Mouse (Mus musculus): ENCODE results near the gene Hdlbp. TPM values are rescaled to one million over a fixed set of nuclear protein-coding genes. Genes with fewer than 3 reads are reported as not detected.
"Not testable (repeated sequence)": the region's sequence is repeated elsewhere in the genome, so short reads cannot be mapped to it uniquely, and the experiment has no call there.

Gene Hdlbp
- polyA plus RNA-seq, 1 experiment from 2014 or later = 144 TPM

DNA sequence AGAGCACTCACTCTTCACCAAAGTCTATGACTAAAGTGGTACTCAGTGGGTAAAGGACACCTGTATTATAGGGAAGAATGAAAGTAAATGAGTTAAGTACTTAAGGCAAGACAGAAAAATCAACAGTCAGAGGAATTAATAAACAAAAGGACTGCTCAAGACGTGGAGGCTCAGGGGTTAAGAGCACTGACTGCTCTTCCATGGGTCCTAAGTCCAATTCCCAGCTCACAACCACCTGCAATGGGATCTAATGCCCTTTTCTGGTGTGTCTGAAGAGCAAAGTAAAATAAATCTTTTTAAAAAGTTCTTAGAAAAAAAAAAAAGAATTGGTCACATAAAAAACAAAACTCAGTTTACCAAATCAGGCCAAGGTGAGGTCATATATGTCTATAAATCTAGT lies 20.3 kb downstream of the Hdlbp start:
- WGBS (ENCODE audit: insufficient replicate concordance) = 78% methylated on average over 1 of the region's 1 CpGs

DNA sequence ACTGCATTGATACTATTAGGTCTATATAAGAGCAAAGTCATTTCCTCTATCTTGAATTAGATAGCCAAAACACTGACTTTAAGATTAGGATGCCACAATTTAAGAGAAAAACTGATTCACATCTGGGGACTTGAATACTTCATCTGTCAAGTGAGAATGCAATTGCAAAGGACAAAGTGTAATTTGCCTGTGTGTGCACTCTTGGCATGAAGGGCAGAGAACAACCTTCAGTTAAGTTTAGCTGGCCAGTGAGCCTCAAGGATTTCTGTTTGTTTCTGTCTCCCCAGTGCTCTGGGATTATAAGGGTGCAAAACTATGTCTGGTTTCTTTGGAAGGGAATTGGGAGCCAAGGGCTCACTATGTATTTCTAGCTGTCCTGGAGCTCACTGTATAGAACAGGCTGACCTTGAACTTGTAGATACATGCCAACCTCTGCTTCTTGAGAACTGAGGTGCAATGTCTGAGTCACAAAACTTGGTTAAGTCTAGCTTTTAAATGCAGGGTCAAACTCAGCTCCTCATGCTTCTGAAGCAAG lies 24.8 kb downstream of the Hdlbp start:
- Histone ChIP-seq H3K4me2 (no peak overlapping the region), H3K9ac (ENCODE audit: low read depth, low read length) (no peak overlapping the region), H3K4me1 (ENCODE audit: control insufficient read depth, insufficient read depth, low read length) (peaks cover 11% of the 10 kb centered on the region; the same call in 1 of the 2 replicates), H3K27me3 (ENCODE audit: control insufficient read depth, insufficient read depth, low read length) (no peaks in the 10 kb centered on the region), H3K4me3 (ENCODE audit: low read depth, low read length) (no peak overlapping the region), H3K9me3 (replicated peaks; ENCODE audit: control insufficient read depth, low read length) (no peaks in the 10 kb centered on the region), H3K27ac (ENCODE audit: low read depth, low read length) (peak overlapping the region; percentile 29; the same call in 1 of the 2 replicates), H3K36me3 (ENCODE audit: control insufficient read depth, insufficient read depth, low read length) (no peaks in the 10 kb centered on the region)
- ATAC-seq (replicated peaks; ENCODE audit: insufficient number of reproducible peaks, low FRiP score, low TSS enrichment) = no peak

More for the DNA sequence above, 20.3 kb downstream of the Hdlbp start:
- H3K27ac ChIP-seq (ENCODE audit: low read depth, low read length) = no peak overlapping the region
- H3K36me3 ChIP-seq (ENCODE audit: control insufficient read depth, insufficient read depth, low read length) = no peaks in the 10 kb centered on the region
- H3K4me2 ChIP-seq = no peak overlapping the region
- H3K27me3 ChIP-seq (ENCODE audit: control insufficient read depth, insufficient read depth, low read length) = no peaks in the 10 kb centered on the region
- peaks cover 13% of the 10 kb centered on the region; the same call in 1 of the 2 replicates for H3K4me1 ChIP-seq (ENCODE audit: control insufficient read depth, insufficient read depth, low read length)
- no peaks in the 10 kb centered on the region for H3K9me3 ChIP-seq (replicated peaks; ENCODE audit: control insufficient read depth, low read length)
- no peak for ATAC-seq (replicated peaks; ENCODE audit: insufficient number of reproducible peaks, low FRiP score, low TSS enrichment)
- no peak overlapping the region for H3K4me3 ChIP-seq (ENCODE audit: low read depth, low read length)
- no peak overlapping the region for H3K9ac ChIP-seq (ENCODE audit: low read depth, low read length)

DNA sequence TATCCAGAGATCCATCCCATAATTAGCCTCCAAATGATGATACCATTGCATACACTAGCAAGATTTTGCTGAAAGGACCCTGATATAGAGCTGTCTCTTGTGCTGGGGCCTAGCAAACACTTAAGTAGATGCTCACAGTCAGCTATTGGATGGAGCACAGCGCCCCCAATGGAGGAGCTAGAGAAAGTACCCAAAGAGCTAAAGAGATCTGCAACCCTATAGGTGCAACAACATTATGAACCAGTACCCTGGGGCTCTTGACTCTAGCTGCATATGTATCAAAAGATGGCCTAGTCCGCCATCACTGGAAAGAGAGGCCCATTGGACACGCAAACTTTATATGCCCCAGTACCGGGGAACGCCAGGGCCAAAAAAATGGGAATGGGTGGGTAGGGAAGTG lies 28.5 kb downstream of the Hdlbp start:
- H3K4me3 ChIP-seq (ENCODE audit: low read depth, low read length); H3K27me3 ChIP-seq (ENCODE audit: control insufficient read depth, insufficient read depth, low read length); H3K4me2 ChIP-seq; H3K9ac ChIP-seq (ENCODE audit: low read depth, low read length); H3K36me3 ChIP-seq (ENCODE audit: control insufficient read depth, insufficient read depth, low read length); H3K9me3 ChIP-seq (replicated peaks; ENCODE audit: control insufficient read depth, low read length); ATAC-seq (replicated peaks; ENCODE audit: insufficient number of reproducible peaks, low FRiP score, low TSS enrichment); H3K27ac ChIP-seq (ENCODE audit: low read depth, low read length): not testable (repeated sequence)
- H3K4me1 ChIP-seq (ENCODE audit: control insufficient read depth, insufficient read depth, low read length) = peaks cover 16% of the 10 kb centered on the region
- 81% methylated on average over 5 of the region's 5 CpGs for WGBS (ENCODE audit: insufficient replicate concordance)

DNA sequence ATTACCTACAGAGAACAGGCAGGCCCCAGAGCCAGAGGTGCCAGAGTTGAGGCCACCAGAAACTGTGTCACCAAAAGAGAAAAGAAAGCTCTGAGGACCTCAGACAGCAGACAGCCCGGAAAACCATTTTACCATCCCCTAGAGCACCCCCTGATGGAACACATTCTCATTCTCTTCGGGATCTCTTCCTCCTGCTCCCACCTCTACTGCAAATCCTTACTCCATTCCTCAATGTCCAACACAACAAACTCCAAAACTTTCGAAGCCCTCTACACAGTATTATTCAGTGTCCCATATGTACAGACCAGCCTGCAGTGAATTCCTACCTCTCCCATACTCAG lies 32.8 kb downstream of the Hdlbp start:
- ATAC-seq (replicated peaks; ENCODE audit: insufficient number of reproducible peaks, low FRiP score, low TSS enrichment) = peak; percentile 19; the same call in 1 of the 2 replicates
- Histone ChIP-seq H3K4me3 (ENCODE audit: low read depth, low read length) (peak overlapping the region; percentile 94), H3K27me3 (ENCODE audit: control insufficient read depth, insufficient read depth, low read length) (no peaks in the 10 kb centered on the region), H3K4me2 (peak overlapping the region; percentile 75), H3K4me1 (ENCODE audit: control insufficient read depth, insufficient read depth, low read length) (peaks cover 23% of the 10 kb centered on the region), H3K9me3 (replicated peaks; ENCODE audit: control insufficient read depth, low read length) (no peaks in the 10 kb centered on the region), H3K27ac (ENCODE audit: low read depth, low read length) (peak overlapping the region; percentile 97), H3K9ac (ENCODE audit: low read depth, low read length) (peak overlapping the region; percentile 95), H3K36me3 (ENCODE audit: control insufficient read depth, insufficient read depth, low read length) (peaks cover 8% of the 10 kb centered on the region; the same call in 1 of the 2 replicates)
- WGBS (ENCODE audit: insufficient replicate concordance) = 18% methylated on average over 3 of the region's 3 CpGs

DNA sequence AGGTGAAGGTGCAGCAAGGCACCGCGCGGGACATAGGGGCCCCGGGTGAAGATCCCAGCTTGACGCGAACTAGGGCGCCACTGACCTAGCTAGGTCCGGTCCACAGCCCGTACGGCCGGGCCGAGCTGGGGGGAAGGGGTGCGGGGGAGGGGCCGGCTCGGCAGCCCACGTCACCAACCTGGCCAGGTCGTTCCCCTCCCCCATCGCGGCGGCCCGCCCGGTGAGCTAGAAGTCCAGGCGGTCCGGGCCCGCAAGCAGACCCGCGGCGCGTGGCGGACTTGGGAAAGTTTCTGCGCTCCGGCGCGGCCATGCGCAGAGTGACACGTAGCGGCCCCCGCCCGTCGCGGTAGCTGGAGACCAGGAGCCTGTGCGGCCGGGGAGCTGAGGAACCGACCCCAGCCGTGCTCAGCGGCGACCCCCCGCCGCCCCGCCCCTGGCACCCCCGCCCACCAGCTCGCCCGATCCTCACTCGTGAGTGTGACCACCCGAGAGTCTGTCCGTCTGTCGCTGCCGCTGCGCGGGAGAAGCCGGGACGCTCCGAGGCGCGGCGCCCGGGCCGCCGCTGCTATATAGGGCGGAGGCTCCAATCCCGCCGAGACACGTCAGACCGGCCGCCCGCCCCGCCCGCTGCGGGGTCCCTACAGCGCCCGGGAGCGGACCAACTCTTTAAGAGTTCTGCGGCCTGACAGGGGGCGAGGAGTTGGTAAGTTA lies 33.3 kb downstream of the Hdlbp start:
- Histone ChIP-seq H3K27ac (ENCODE audit: low read depth, low read length) (peak overlapping the region; percentile 97), H3K27me3 (ENCODE audit: control insufficient read depth, insufficient read depth, low read length) (no peaks in the 10 kb centered on the region), H3K9me3 (replicated peaks; ENCODE audit: control insufficient read depth, low read length) (no peaks in the 10 kb centered on the region), H3K4me1 (ENCODE audit: control insufficient read depth, insufficient read depth, low read length) (peaks cover 23% of the 10 kb centered on the region), H3K4me2 (peak overlapping the region; percentile 75), H3K9ac (ENCODE audit: low read depth, low read length) (peak overlapping the region; percentile 95), H3K36me3 (ENCODE audit: control insufficient read depth, insufficient read depth, low read length) (peaks cover 10% of the 10 kb centered on the region; the same call in 1 of the 2 replicates), H3K4me3 (ENCODE audit: low read depth, low read length) (peak overlapping the region; percentile 94)
- ATAC-seq (replicated peaks; ENCODE audit: insufficient number of reproducible peaks, low FRiP score, low TSS enrichment) = peak; percentile 91
- WGBS (ENCODE audit: insufficient replicate concordance) = under 1% methylated on average over 76 of the region's 84 CpGs

DNA sequence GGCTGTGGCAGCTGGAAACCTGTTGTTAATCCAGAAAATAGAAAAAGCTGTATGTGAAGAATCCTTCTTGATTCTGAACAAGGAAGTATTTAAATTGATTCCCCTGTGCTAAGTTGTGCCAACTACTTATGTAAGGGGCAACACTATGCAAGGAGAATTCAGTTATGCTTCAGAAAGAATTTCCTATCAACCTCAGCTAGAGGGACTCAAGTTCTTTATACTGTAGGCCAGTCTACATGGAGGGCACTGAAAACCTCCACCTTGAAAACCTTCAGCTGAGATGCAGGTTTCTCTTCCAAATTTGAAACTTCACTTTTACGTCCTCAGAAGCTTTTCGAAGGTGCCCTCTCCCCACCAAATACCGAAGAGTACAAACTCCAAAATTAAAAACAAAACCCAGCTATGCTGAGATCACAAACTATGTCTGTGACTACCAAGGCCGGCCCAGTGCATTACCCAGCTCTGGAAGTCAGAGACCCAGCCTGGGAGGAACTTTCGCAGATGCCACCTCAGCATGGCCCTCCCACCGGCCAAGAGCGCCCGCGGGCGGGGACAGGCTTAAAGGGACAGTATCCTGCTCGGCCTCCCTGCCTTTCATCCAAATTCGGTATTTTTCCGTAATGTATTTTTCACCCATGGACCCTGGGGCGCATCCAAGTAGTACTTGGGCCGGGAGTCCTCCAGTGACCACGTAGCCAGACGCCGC lies 34.1 kb downstream of the Hdlbp start:
- H3K36me3 ChIP-seq (ENCODE audit: control insufficient read depth, insufficient read depth, low read length) = peaks cover 12% of the 10 kb centered on the region; the same call in 1 of the 2 replicates
- no peaks in the 10 kb centered on the region for H3K27me3 ChIP-seq (ENCODE audit: control insufficient read depth, insufficient read depth, low read length)
- no peaks in the 10 kb centered on the region for H3K9me3 ChIP-seq (replicated peaks; ENCODE audit: control insufficient read depth, low read length)
- H3K4me1 ChIP-seq (ENCODE audit: control insufficient read depth, insufficient read depth, low read length) = peaks cover 23% of the 10 kb centered on the region
- WGBS (ENCODE audit: insufficient replicate concordance) = 5% methylated on average over 18 of the region's 18 CpGs
- H3K4me2 ChIP-seq = peak overlapping the region; percentile 75
- peak overlapping the region; percentile 97 for H3K27ac ChIP-seq (ENCODE audit: low read depth, low read length)
- peak overlapping the region; percentile 94 for H3K4me3 ChIP-seq (ENCODE audit: low read depth, low read length)
- ATAC-seq (replicated peaks; ENCODE audit: insufficient number of reproducible peaks, low FRiP score, low TSS enrichment) = peak; percentile 74
- peak overlapping the region; percentile 95 for H3K9ac ChIP-seq (ENCODE audit: low read depth, low read length)

DNA sequence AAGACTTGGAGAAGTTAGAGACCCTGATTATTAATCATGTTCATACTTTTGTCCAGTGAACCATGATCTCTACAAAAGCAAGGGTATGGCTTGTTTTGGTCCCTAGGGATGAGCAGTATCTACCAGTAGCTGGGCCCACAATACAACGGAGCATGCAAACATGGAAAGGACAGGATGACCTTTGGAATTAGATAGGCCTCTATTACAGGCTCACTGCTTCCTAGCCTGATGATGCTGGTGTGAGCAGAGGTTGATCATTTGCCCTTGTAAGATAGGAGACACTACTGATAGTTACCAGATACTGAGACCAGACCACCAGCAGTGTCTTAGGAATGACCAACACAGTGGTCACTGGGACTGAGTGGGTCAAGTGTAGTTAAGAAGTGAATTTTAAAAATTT lies 39.3 kb downstream of the Hdlbp start:
- H3K36me3 ChIP-seq (ENCODE audit: control insufficient read depth, insufficient read depth, low read length) = peaks cover 30% of the 10 kb centered on the region
- H3K4me1 ChIP-seq (ENCODE audit: control insufficient read depth, insufficient read depth, low read length) = peaks cover 15% of the 10 kb centered on the region
- no peak for ATAC-seq (replicated peaks; ENCODE audit: insufficient number of reproducible peaks, low FRiP score, low TSS enrichment)
- H3K4me3 ChIP-seq (ENCODE audit: low read depth, low read length) = no peak overlapping the region
- H3K27me3 ChIP-seq (ENCODE audit: control insufficient read depth, insufficient read depth, low read length) = no peaks in the 10 kb centered on the region
- no peak overlapping the region for H3K4me2 ChIP-seq
- H3K9me3 ChIP-seq (replicated peaks; ENCODE audit: control insufficient read depth, low read length) = no peaks in the 10 kb centered on the region
- H3K9ac ChIP-seq (ENCODE audit: low read depth, low read length) = no peak overlapping the region
- H3K27ac ChIP-seq (ENCODE audit: low read depth, low read length) = no peak overlapping the region
- 79% methylated on average over 1 of the region's 1 CpGs for WGBS (ENCODE audit: insufficient replicate concordance)

DNA sequence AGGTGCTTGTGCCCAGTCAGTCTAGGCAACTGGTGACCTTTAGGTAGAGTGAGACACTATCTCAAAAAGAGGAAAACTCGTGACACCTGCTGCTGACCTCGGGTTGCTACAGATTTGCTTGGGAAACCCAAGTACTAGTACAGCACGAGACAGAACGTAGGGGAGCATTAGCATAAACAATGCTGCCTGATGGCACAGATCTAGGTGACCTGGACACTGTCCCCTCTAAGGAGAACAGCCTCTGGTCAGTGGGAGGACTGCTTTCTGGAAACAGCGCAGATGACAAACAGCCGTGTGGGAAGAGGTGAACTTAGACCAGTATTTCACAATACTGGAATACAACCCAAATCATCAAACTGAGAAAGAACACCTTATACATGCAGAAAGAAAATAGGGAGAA lies 46.5 kb downstream of the Hdlbp start:
- peaks cover 39% of the 10 kb centered on the region for H3K36me3 ChIP-seq (ENCODE audit: control insufficient read depth, insufficient read depth, low read length)
- 88% methylated on average over 6 of the region's 6 CpGs for WGBS (ENCODE audit: insufficient replicate concordance)

More for the DNA sequence above, 46.5 kb downstream of the Hdlbp start:
- H3K4me3 ChIP-seq (ENCODE audit: low read depth, low read length) = no peak overlapping the region
- no peaks in the 10 kb centered on the region for H3K27me3 ChIP-seq (ENCODE audit: control insufficient read depth, insufficient read depth, low read length)
- H3K4me1 ChIP-seq (ENCODE audit: control insufficient read depth, insufficient read depth, low read length) = no peaks in the 10 kb centered on the region; the same call in 1 of the 2 replicates
- H3K27ac ChIP-seq (ENCODE audit: low read depth, low read length) = no peak overlapping the region
- no peak overlapping the region for H3K4me2 ChIP-seq
- ATAC-seq (replicated peaks; ENCODE audit: insufficient number of reproducible peaks, low FRiP score, low TSS enrichment) = no peak
- H3K9ac ChIP-seq (ENCODE audit: low read depth, low read length) = no peak overlapping the region
- H3K9me3 ChIP-seq (replicated peaks; ENCODE audit: control insufficient read depth, low read length) = no peaks in the 10 kb centered on the region

Data from heart, embryonic 11.5 days (tissue).